Mouse (Mus musculus): ENCODE data around the gene Itgb4.

DNA sequence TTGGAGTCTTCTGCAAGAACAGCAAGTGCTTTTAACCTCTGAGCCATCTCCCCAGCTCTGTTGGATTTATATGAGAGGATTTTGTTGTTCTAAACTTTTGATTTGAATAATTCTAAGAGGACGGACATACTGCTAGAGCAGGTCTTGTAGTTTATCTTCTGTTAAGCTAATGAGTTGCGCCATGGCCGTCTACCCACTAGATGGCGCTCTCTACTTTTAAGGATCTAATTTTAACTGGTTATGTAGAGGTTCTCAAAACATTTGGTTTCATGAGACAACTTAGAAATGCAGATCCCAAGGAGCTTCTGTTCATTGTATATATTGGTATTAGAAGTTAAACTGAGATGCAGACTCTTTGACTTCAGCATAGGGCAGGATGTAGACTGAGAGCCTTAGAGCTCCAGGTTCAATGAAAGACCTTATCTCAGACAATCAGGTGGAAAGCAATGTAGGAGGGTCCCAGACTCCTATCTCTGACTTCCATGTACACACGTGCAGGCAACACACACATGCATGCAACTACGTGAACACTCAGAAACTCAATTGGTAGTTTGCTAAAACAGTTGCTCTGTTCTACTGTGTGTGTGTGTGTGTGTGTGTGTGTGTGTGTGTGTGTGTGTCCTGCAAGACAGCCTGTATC lies 34.7 kb upstream of the Itgb4 start:
- TF ChIP-seq CTCF (IDR thresholded peaks at IDR 0.05; ENCODE audit: borderline replicate concordance, insufficient read depth, low read length), result no peak
- TF ChIP-seq POLR2A (IDR thresholded peaks at IDR 0.05; ENCODE audit: low read depth, low read length), result no peak
